Mouse (Mus musculus): ENCODE results near the gene 1110032F04Rik.
"Not testable (repeated sequence)": the region's sequence is repeated elsewhere in the genome, so short reads cannot be mapped to it uniquely, and the experiment has no call there.

The 1110032F04Rik gene

GRCm38 (mm10) chr3:68869211-68869690, at the start of gene 1110032F04Rik:
TSS of gene 1110032F04Rik (plus strand) at chr3:68869586.
- DNase-seq (ENCODE audit: low read depth, low spot score), result no peak

- DNase-seq (ENCODE audit: low read depth, low spot score), result no peak
Measured at GRCm38 (mm10) chr3:68821406-68821805, 48.0 kb upstream of the 1110032F04Rik start.

GRCm38 (mm10) chr3:68821926-68822341, 47.5 kb upstream of the 1110032F04Rik start:
- no peak for DNase-seq (ENCODE audit: low read depth, low spot score)

- DNase-seq (ENCODE audit: low read depth, low spot score), result no peak
Measured at GRCm38 (mm10) chr3:68823876-68824764, 45.3 kb upstream of the 1110032F04Rik start.

- DNase-seq (ENCODE audit: low read depth, low spot score), result no peak
Measured at GRCm38 (mm10) chr3:68824765-68825090, 44.7 kb upstream of the 1110032F04Rik start.

GRCm38 (mm10) chr3:68825151-68825550, 44.2 kb upstream of the 1110032F04Rik start:
- no peak for DNase-seq (ENCODE audit: low read depth, low spot score)

- no peak for DNase-seq (ENCODE audit: low read depth, low spot score)
Measured at GRCm38 (mm10) chr3:68827671-68828070, 41.7 kb upstream of the 1110032F04Rik start.

- DNase-seq (ENCODE audit: low read depth, low spot score), result no peak
Measured at GRCm38 (mm10) chr3:68829944-68830343, 39.4 kb upstream of the 1110032F04Rik start.

DNA sequence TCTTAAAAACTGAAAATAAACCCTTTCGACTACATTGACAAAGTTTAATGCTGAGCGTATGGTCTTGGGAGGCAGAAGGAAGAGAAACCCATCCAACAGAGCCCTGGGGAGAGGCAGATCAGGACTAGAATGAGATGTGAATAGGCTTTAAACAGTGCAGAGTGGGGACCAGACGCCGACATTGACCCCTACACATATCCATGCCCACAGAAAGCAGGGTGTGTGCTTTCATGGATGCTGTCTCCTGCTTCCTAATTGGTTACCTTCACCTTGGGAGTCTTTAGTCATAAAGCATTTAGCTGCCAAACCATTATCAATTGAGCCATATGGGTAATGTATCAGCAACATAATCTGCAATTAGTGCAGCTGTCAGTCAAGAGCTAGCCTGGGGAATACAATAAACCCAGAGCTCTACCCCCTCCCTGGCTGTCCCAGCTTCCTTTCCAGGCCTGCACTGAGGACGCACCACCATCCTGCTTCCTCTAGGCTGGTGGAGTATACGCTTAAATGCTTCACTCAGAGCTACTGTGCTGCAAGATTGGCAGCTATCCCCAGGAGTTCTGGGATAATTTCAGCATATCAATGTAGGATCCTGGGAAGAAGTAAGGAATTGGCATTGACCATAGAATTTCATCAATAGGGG, 32.4 kb upstream of the 1110032F04Rik start:
- no peak for DNase-seq (ENCODE audit: low read depth, low spot score)

- no peak for DNase-seq (ENCODE audit: low read depth, low spot score)
Measured at GRCm38 (mm10) chr3:68840206-68840605, 29.2 kb upstream of the 1110032F04Rik start.

GRCm38 (mm10) chr3:68844025-68844424, 25.4 kb upstream of the 1110032F04Rik start:
- no peak for DNase-seq (ENCODE audit: low read depth, low spot score)

DNA sequence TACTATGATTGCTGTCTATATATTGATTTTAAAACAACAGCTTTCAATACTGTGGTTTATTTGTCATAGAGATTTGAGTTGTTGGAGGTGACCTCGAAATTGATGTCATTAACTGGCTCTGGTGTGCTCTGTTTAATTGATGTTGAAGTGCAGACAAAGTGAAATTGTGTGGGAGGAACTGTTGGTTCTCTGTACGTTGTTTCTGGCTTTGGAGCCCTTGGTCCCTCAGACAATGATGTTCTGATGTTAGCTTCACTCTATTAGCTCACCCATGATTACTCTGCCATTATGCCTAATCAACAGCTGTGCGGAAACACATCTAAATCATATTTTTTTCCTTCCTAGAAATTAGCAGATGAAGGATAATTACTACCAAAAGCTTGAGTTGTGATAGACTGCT, 21.1 kb upstream of the 1110032F04Rik start:
- no peak for DNase-seq (ENCODE audit: low read depth, low spot score)

- DNase-seq (ENCODE audit: low read depth, low spot score), result no peak
Measured at GRCm38 (mm10) chr3:68852414-68852813, 17.0 kb upstream of the 1110032F04Rik start.

DNA sequence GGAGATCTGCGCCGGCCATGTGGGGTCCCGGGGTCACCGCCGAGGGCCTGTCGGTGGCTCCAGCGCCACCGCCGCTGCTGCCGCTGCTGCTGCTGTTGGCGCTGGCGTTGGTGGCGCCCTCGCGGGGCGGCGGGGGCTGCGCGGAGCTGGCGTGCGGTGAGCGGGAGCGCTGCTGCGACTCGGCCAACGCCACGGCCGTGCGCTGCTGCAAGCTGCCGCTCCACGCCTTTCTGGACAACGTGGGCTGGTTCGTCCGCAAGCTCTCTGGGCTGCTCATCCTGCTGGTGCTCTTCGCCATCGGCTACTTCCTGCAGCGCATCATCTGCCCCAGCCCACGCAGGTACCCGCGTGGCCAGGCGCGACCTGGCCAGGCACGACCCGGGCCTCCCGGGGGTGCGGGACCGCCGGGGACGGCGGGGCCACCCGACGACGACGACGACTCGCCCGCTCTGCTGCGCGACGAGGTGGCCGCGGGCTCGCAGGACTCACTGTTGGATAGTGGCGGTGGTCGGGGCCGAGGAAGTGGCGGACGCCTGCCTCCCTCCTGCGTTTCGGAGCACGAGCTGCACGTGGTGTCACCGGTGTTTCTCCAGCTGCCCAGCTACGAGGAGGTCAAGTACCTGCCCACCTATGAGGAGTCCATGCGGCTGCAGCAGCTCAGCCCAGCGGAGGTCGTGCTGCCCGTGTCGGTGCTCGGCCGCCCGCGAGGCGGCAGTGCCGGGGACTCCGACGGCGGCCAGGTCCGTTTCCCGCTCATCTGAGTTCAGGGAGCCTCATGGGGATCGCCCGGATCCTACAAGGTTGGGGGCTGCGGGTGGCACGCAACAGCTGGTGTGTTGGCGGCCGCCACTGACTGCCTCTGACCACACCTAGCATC, 543 bp downstream of the 1110032F04Rik start:
- no peak for DNase-seq (ENCODE audit: low read depth, low spot score)

DNA sequence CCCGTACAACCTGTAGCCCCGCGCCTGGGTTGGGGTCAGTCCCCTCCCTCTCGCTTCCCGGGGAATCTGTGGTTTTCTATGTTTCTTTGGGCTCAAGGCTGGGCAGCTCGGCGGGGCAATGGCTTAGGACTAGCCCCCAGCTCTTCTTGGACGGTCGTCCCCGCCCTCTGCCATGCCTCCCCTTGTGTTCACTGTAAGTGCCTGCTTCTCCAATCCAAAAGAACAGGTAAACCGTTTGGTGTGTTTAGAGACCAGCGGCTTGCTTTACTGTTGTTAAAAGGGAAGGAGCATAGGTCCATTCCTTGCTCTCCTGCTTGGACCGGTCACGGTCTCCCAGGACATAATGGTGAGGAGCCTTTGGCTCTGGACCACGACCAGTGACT, 1.2 kb downstream of the 1110032F04Rik start:
- no peak for DNase-seq (ENCODE audit: low read depth, low spot score)

DNA sequence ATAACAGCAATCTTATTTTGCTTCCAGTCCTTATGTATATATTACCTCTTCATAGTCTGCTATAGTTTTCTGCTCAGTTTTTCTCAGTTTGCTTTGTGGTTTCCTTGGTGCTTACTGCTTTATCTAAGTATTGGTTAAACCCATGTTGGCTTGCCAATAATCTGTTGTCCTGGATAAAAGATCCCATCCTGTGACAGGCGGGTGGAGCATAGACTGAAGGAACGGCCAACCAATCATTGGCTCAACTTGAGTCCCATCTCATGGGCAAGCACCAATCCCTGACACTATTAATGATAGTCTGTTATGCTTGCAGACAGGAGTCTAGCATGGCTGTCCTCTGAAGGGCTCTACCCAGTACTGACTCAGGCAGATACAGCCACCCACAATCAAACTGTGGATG, 4.7 kb downstream of the 1110032F04Rik start:
- no peak for DNase-seq (ENCODE audit: low read depth, low spot score)

GRCm38 (mm10) chr3:68886845-68887244, 17.5 kb downstream of the 1110032F04Rik start:
- DNase-seq (ENCODE audit: low read depth, low spot score), result no peak

GRCm38 (mm10) chr3:68895426-68895825, 26.0 kb downstream of the 1110032F04Rik start:
- no peak for DNase-seq (ENCODE audit: low read depth, low spot score)

GRCm38 (mm10) chr3:68897154-68897553, 27.8 kb downstream of the 1110032F04Rik start:
- DNase-seq (ENCODE audit: low read depth, low spot score), result no peak

DNA sequence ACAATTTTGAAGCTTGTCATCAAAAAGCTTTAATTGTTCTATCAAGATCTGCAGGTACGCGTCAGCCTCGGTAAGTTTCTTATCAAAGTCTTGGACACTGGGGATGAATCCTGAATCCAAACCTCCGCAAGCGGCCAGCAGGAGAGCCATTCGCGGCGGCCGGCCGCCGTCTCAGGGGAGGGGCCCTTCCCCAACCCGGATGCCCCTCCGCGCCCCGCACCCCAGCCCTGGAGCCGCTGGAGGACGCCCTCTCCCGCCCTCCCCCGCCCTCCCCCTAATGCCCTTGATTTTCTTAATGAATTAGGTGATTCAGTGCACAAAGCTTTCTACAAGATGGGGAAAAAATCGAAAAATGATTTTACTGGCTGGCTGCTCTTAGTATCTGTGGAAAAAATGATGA, 33.2 kb downstream of the 1110032F04Rik start:
- not testable (repeated sequence) for DNase-seq (ENCODE audit: low read depth, low spot score)

GRCm38 (mm10) chr3:68904902-68905778, 35.8 kb downstream of the 1110032F04Rik start:
- DNase-seq (ENCODE audit: low read depth, low spot score), result no peak

All from c-Kit-negative CD71-positive TER-119-positive erythroid progenitor cells, embryonic 14.5 days (primary cell).